Mouse (Mus musculus): ENCODE data around the gene Robo3.

The Robo3 gene

GRCm38 (mm10) chr9:37432720-37433421 is at the start of gene Robo3:
Gene Robo3 (minus strand): TSS chr9:37433246.
- ChIA-PET CTCF (interaction anchor here in 3 of 4 experiments (0.6 to 1.9 kb wide), 10 partner anchors 12 to 922 kb away, joined by 3 to 8 read pairs (median 6); no protein-coding TSS in a partner anchor), POLR2A (interaction anchor here in 2 of 4 experiments (0.7 to 2.7 kb wide), 6 partner anchors 24 to 656 kb away, joined by 3 to 10 read pairs (median 4); partner anchors contain the start of gene Tbrg1 (in 1 of the 2))

- ChIA-PET POLR2A (interaction anchor here in 2 of 4 experiments (1.0 kb wide), 2 partner anchors 10 kb away, joined by 3 read pairs; no protein-coding TSS in a partner anchor), CTCF (no interaction called here)
Measured at GRCm38 (mm10) chr9:37474923-37475322, 41.9 kb upstream of the Robo3 start.

GRCm38 (mm10) chr9:37473611-37474125 is 40.6 kb upstream of the Robo3 start:
- ChIA-PET CTCF (interaction anchor here in 3 of 4 experiments (0.6 to 0.9 kb wide), 5 partner anchors 12 to 67 kb away, joined by 3 to 4 read pairs (median 3); no protein-coding TSS in a partner anchor), POLR2A (interaction anchor here in 1 of 4 experiments (0.6 to 2.3 kb wide), 6 partner anchors 10 to 196 kb away, joined by 3 to 9 read pairs (median 4); partner anchors contain the start of gene Msantd2)

GRCm38 (mm10) chr9:37462764-37463163 is 29.7 kb upstream of the Robo3 start:
- POLR2A ChIA-PET, result interaction anchor here in 3 of 4 experiments (0.6 to 1.6 kb wide), 9 partner anchors 15 to 152 kb away, joined by 3 to 7 read pairs (median 4); partner anchors contain the start of genes Spa17 (in 2 of the 3) and Msantd2 (in 1 of the 3)
- CTCF ChIA-PET, result interaction anchor here (0.6 to 3.8 kb wide), 45 partner anchors 15 to 204 kb away, joined by 3 to 18 read pairs (median 4); partner anchors contain the start of genes Spa17 (in 2 of the 4), Esam (in 1 of the 4), Msantd2 (in 1 of the 4) and Vsig2 (in 1 of the 4)

GRCm38 (mm10) chr9:37461571-37461970 is 28.5 kb upstream of the Robo3 start:
- POLR2A ChIA-PET, result interaction anchor here in 2 of 4 experiments (1.0 to 1.6 kb wide), 3 partner anchors 16 to 153 kb away, joined by 3 to 7 read pairs (median 3); partner anchors contain the start of gene Spa17 (in 1 of the 2)
- CTCF ChIA-PET, result interaction anchor here (0.6 to 3.8 kb wide), 9 partner anchors 12 to 175 kb away, joined by 3 to 18 read pairs (median 4); no protein-coding TSS in a partner anchor

- CTCF ChIA-PET, result interaction anchor here (0.5 to 3.8 kb wide), 10 partner anchors 28 to 158 kb away, joined by 3 to 18 read pairs (median 4); partner anchors contain the start of genes Robo3 (in 1 of the 4) and Spa17 (in 1 of the 4)
- POLR2A ChIA-PET, result interaction anchor here in 2 of 4 experiments (0.9 to 1.0 kb wide), 2 partner anchors 27 kb away, joined by 3 read pairs; no protein-coding TSS in a partner anchor
Measured at GRCm38 (mm10) chr9:37460961-37461340, 27.9 kb upstream of the Robo3 start.

GRCm38 (mm10) chr9:37460043-37460960 is 27.3 kb upstream of the Robo3 start:
- POLR2A ChIA-PET, result interaction anchor here in 3 of 4 experiments (0.9 to 1.1 kb wide), 4 partner anchors 25 to 155 kb away, joined by 3 to 4 read pairs (median 3); no protein-coding TSS in a partner anchor
- CTCF ChIA-PET, result interaction anchor here in 3 of 4 experiments (0.6 to 3.8 kb wide), 10 partner anchors 27 to 250 kb away, joined by 3 to 18 read pairs (median 3); partner anchors contain the start of genes Robo3 (in 1 of the 3) and Spa17 (in 1 of the 3)

- ChIA-PET CTCF (interaction anchor here in 1 of 4 experiments (1.2 to 2.3 kb wide), 3 partner anchors 29 to 159 kb away, joined by 3 to 6 read pairs (median 5); no protein-coding TSS in a partner anchor), POLR2A (interaction anchor here in 2 of 4 experiments (1.0 to 1.1 kb wide), 2 partner anchors 26 to 156 kb away, joined by 3 to 4 read pairs; no protein-coding TSS in a partner anchor)
Measured at GRCm38 (mm10) chr9:37459665-37460042, 26.6 kb upstream of the Robo3 start.

- ChIA-PET POLR2A (interaction anchor here in 2 of 4 experiments (1.1 to 2.1 kb wide), 9 partner anchors 14 to 200 kb away, joined by 3 to 10 read pairs (median 4); partner anchors contain the start of genes Tbrg1 (in 2 of the 2), Msantd2 (in 1 of the 2) and Robo3 (in 1 of the 2)), CTCF (interaction anchor here (0.6 to 1.8 kb wide), 7 partner anchors 25 to 1264 kb away, joined by 3 to 8 read pairs (median 3); no protein-coding TSS in a partner anchor)
Measured at GRCm38 (mm10) chr9:37457151-37457550, 24.1 kb upstream of the Robo3 start.

- CTCF ChIA-PET, result interaction anchor here (0.6 to 1.8 kb wide), 8 partner anchors 25 to 506 kb away, joined by 3 to 8 read pairs (median 4); no protein-coding TSS in a partner anchor
- POLR2A ChIA-PET, result interaction anchor here in 2 of 4 experiments (0.6 to 2.1 kb wide), 10 partner anchors 19 to 201 kb away, joined by 3 to 10 read pairs (median 4); partner anchors contain the start of genes Tbrg1 (in 2 of the 2), Msantd2 (in 1 of the 2) and Robo3 (in 1 of the 2)
Measured at GRCm38 (mm10) chr9:37456481-37456910, 23.4 kb upstream of the Robo3 start.

- CTCF ChIA-PET, result interaction anchor here (0.6 to 1.3 kb wide), 5 partner anchors 24 to 206 kb away, joined by 3 to 5 read pairs (median 3); no protein-coding TSS in a partner anchor
- POLR2A ChIA-PET, result interaction anchor here in 2 of 4 experiments (0.6 to 2.1 kb wide), 10 partner anchors 19 to 201 kb away, joined by 3 to 10 read pairs (median 4); partner anchors contain the start of genes Msantd2 (in 1 of the 2), Robo3 (in 1 of the 2) and Tbrg1 (in 1 of the 2)
Measured at GRCm38 (mm10) chr9:37455868-37456267, 22.8 kb upstream of the Robo3 start.

GRCm38 (mm10) chr9:37454991-37455390 is 21.9 kb upstream of the Robo3 start:
- CTCF ChIA-PET, result interaction anchor here in 1 of 4 experiments (1.3 kb wide), 1 partner anchor 25 kb away, joined by 3 read pairs; no protein-coding TSS in a partner anchor
- POLR2A ChIA-PET, result interaction anchor here in 3 of 4 experiments (0.6 to 1.1 kb wide), 5 partner anchors 81 to 209 kb away, joined by 3 to 6 read pairs (median 3); no protein-coding TSS in a partner anchor

GRCm38 (mm10) chr9:37454011-37454492 is 21.0 kb upstream of the Robo3 start:
- ChIA-PET CTCF (interaction anchor here in 1 of 4 experiments (1.3 kb wide), 1 partner anchor 24 kb away, joined by 3 read pairs; no protein-coding TSS in a partner anchor), POLR2A (no interaction called here)

GRCm38 (mm10) chr9:37453328-37453727 is 20.3 kb upstream of the Robo3 start:
- CTCF ChIA-PET, result interaction anchor here in 1 of 4 experiments (1.7 kb wide), 1 partner anchor 23 kb away, joined by 4 read pairs; no protein-coding TSS in a partner anchor
- POLR2A ChIA-PET, result no interaction called here

GRCm38 (mm10) chr9:37452401-37452800 is 19.4 kb upstream of the Robo3 start:
- POLR2A ChIA-PET, result interaction anchor here (0.6 to 1.0 kb wide), 5 partner anchors 12 to 146 kb away, joined by 3 to 5 read pairs (median 3); partner anchors contain the start of gene Msantd2 (in 1 of the 4)
- CTCF ChIA-PET, result interaction anchor here in 2 of 4 experiments (0.6 to 1.7 kb wide), 3 partner anchors 16 to 116 kb away, joined by 3 to 4 read pairs (median 4); no protein-coding TSS in a partner anchor

Measured in embryonic stem cell, embryonic (primary cell).